Mouse (Mus musculus) CH12.LX (cell line): ENCODE data around the gene Nudt21.

Source experiments
- CHD1 ChIP-seq: IDR thresholded peaks from 2 replicates; pipeline ENCODE4 v1.6.1; 2012; ENCODE audit warnings: low read depth, low read length, improper control_type of control experiment, inconsistent platforms
- CTCF ChIP-seq, 2 experiments: IDR thresholded peaks in 1 of 2; conservative IDR thresholded peaks in 1 of 2; 2 replicates each; pipeline ENCODE4 v1.5.1; 2011 to 2012; ENCODE audit warnings: low read depth in 2 of 2, low read length in 2 of 2, improper control_type of control experiment in 1 of 2, inconsistent platforms in 1 of 2, mild to moderate bottlenecking in 1 of 2, moderate library complexity in 1 of 2
- E2F4 ChIP-seq: IDR thresholded peaks from 2 replicates; pipeline ENCODE4 v1.6.1; 2011; ENCODE audit warnings: low read depth, low read length, improper control_type of control experiment; ENCODE audit not compliant: insufficient replicate concordance
- ELF1 ChIP-seq: IDR thresholded peaks from 2 replicates; pipeline ENCODE4 v1.6.1; 2014; ENCODE audit warnings: low read depth, mild to moderate bottlenecking, inconsistent platforms, low read length, improper control_type of control experiment
- HCFC1 ChIP-seq: IDR thresholded peaks from 2 replicates; pipeline ENCODE4 v1.6.1; 2012; ENCODE audit warnings: low read depth, mild to moderate bottlenecking, inconsistent platforms, low read length, improper control_type of control experiment
- KAT2A ChIP-seq: IDR thresholded peaks from 2 replicates; pipeline ENCODE4 v1.6.1; 2012; ENCODE audit warnings: low read length, improper control_type of control experiment, inconsistent platforms; ENCODE audit not compliant: insufficient replicate concordance
- MAX ChIP-seq: IDR thresholded peaks from 2 replicates; pipeline ENCODE4 v1.6.1; 2011; ENCODE audit warnings: low read length, improper control_type of control experiment
- NRF1 ChIP-seq: IDR thresholded peaks from 2 replicates; pipeline ENCODE4 v1.6.1; 2014; ENCODE audit warnings: low read depth, mild to moderate bottlenecking, inconsistent platforms, low read length, improper control_type of control experiment, moderate library complexity
- POLR2A ChIP-seq: IDR thresholded peaks from 2 replicates; pipeline ENCODE4 v1.6.1; 2011; ENCODE audit warnings: low read depth, mild to moderate bottlenecking, improper control_type of control experiment, low read length
- USF2 ChIP-seq: conservative IDR thresholded peaks from 2 replicates; pipeline ENCODE4 v1.6.1; 2011; ENCODE audit warnings: low read depth, low read length, improper control_type of control experiment
- ZMIZ1 ChIP-seq: IDR thresholded peaks from 2 replicates; pipeline ENCODE4 v1.6.1; 2012; ENCODE audit warnings: low read depth, mild to moderate bottlenecking, inconsistent platforms, low read length, improper control_type of control experiment
- ZNF384 ChIP-seq: IDR thresholded peaks from 2 replicates; pipeline ENCODE4 v1.6.1; 2012; ENCODE audit warnings: low read depth, low read length, improper control_type of control experiment, inconsistent platforms

GRCm38 (mm10) chr8:94011076-94012012 lies 25.5 kb downstream of the Nudt21 start:
- TF ChIP-seq CTCF (conservative IDR thresholded peaks at IDR 0.05 in 1 of 2, IDR thresholded peaks at IDR 0.05 in 1 of 2; ENCODE audit: low read depth in 2 of 2, low read length in 2 of 2) (no peak), ZMIZ1 (no peak), ELF1 (no peak), E2F4 (no peak), CHD1 (no peak; the same call in 1 of the 2 replicates), ZNF384 (no peak), NRF1 (no peak), POLR2A (no peak), KAT2A (no peak), HCFC1 (no peak), MAX (no peak), USF2 (no peak)
